Mouse (Mus musculus) erythroblast, embryonic 14.5 days (primary cell): ENCODE results near the gene Dgkb.

Experiments used
- GATA1 ChIP-seq: IDR thresholded peaks from 2 replicates; pipeline ENCODE4 v1.6.1; 2012; ENCODE audit warnings: low read length, inconsistent platforms, mixed read lengths
- TAL1 ChIP-seq: IDR thresholded peaks from 3 replicates; pipeline ENCODE4 v1.6.1; 2012; ENCODE audit warnings: low read length, inconsistent platforms, mixed read lengths

DNA sequence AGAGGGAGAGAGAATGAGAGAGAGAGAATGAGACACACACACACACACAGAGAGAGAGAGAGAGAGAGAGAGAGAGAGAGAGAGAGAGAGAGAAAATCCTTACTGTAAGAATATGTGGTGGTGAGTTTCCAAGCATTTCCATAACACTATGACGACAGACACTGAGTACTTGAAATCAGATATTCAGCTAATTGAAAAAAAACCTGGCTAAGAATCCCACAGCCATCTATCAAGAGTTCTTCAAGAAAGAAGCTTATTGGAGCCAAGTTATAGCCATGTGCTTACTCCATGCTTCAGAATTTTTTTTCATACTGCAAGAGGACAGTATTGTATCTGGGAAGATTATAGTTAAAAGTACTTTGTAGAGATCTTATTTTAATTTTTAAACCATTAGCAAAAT is 65.3 kb downstream of the Dgkb start:
- TF ChIP-seq TAL1 = no peak
- TF ChIP-seq GATA1 = no peak
